Mouse (Mus musculus): ENCODE data around the gene Sf3a2. TPM values are rescaled to one million over a fixed set of nuclear protein-coding genes. Genes with fewer than 3 reads are reported as not detected.

Gene Sf3a2
- polyA plus RNA-seq, 1 experiment from 2014 or later, result 102 TPM

GRCm38 (mm10) chr10:80784871-80785270, 13.1 kb upstream of the Sf3a2 start:
- no peaks in the 10 kb centered on the region for H3K9me3 ChIP-seq (ENCODE audit: control insufficient read depth, low read length)
- no peaks in the 10 kb centered on the region for H3K4me1 ChIP-seq (ENCODE audit: control insufficient read depth, insufficient read depth, low read length)
- no peak for ATAC-seq (ENCODE audit: low FRiP score, low TSS enrichment)
- no peak overlapping the region for H3K4me2 ChIP-seq (replicated peaks; ENCODE audit: low read depth, low read length)
- no peak overlapping the region for H3K9ac ChIP-seq (ENCODE audit: low read depth, low read length)
- H3K4me3 ChIP-seq (ENCODE audit: low read length), result no peak overlapping the region
- no peaks in the 10 kb centered on the region for H3K27me3 ChIP-seq (ENCODE audit: control insufficient read depth, insufficient read depth, low read length)
- WGBS, result 91% methylated on average over 12 of the region's 12 CpGs
- H3K36me3 ChIP-seq (ENCODE audit: control insufficient read depth, insufficient read depth, low read length), result peaks cover 96% of the 10 kb centered on the region
- H3K27ac ChIP-seq (ENCODE audit: low read depth, low read length), result no peak overlapping the region

- Histone ChIP-seq H3K4me1 (ENCODE audit: control insufficient read depth, insufficient read depth, low read length) (no peaks in the 10 kb centered on the region), H3K36me3 (ENCODE audit: control insufficient read depth, insufficient read depth, low read length) (peaks cover 96% of the 10 kb centered on the region), H3K9me3 (ENCODE audit: control insufficient read depth, low read length) (no peaks in the 10 kb centered on the region), H3K27ac (ENCODE audit: low read depth, low read length) (no peak overlapping the region), H3K27me3 (ENCODE audit: control insufficient read depth, insufficient read depth, low read length) (no peaks in the 10 kb centered on the region), H3K9ac (ENCODE audit: low read depth, low read length) (no peak overlapping the region), H3K4me3 (ENCODE audit: low read length) (no peak overlapping the region), H3K4me2 (replicated peaks; ENCODE audit: low read depth, low read length) (no peak overlapping the region)
- WGBS, result 95% methylated on average over 11 of the region's 11 CpGs
- ATAC-seq (ENCODE audit: low FRiP score, low TSS enrichment), result no peak
These were observed 12.0 kb upstream of the Sf3a2 start for GRCm38 (mm10) chr10:80785963-80786362.

GRCm38 (mm10) chr10:80787517-80787916, 10.5 kb upstream of the Sf3a2 start:
- Histone ChIP-seq H3K9ac (ENCODE audit: low read depth, low read length) (no peak overlapping the region), H3K36me3 (ENCODE audit: control insufficient read depth, insufficient read depth, low read length) (peaks cover 96% of the 10 kb centered on the region), H3K4me3 (ENCODE audit: low read length) (no peak overlapping the region), H3K4me2 (replicated peaks; ENCODE audit: low read depth, low read length) (no peak overlapping the region), H3K27me3 (ENCODE audit: control insufficient read depth, insufficient read depth, low read length) (no peaks in the 10 kb centered on the region), H3K9me3 (ENCODE audit: control insufficient read depth, low read length) (no peaks in the 10 kb centered on the region), H3K27ac (ENCODE audit: low read depth, low read length) (no peak overlapping the region), H3K4me1 (ENCODE audit: control insufficient read depth, insufficient read depth, low read length) (no peaks in the 10 kb centered on the region)
- WGBS, result 85% methylated on average over 2 of the region's 2 CpGs
- ATAC-seq (ENCODE audit: low FRiP score, low TSS enrichment), result no peak

GRCm38 (mm10) chr10:80790761-80791404, 7.1 kb upstream of the Sf3a2 start:
- no peak for ATAC-seq (ENCODE audit: low FRiP score, low TSS enrichment)
- Histone ChIP-seq H3K27ac (ENCODE audit: low read depth, low read length) (no peak overlapping the region), H3K4me3 (ENCODE audit: low read length) (no peak overlapping the region), H3K36me3 (ENCODE audit: control insufficient read depth, insufficient read depth, low read length) (peaks cover 96% of the 10 kb centered on the region), H3K27me3 (ENCODE audit: control insufficient read depth, insufficient read depth, low read length) (no peaks in the 10 kb centered on the region), H3K4me2 (replicated peaks; ENCODE audit: low read depth, low read length) (no peak overlapping the region), H3K9me3 (ENCODE audit: control insufficient read depth, low read length) (no peaks in the 10 kb centered on the region), H3K9ac (ENCODE audit: low read depth, low read length) (no peak overlapping the region), H3K4me1 (ENCODE audit: control insufficient read depth, insufficient read depth, low read length) (no peaks in the 10 kb centered on the region)
- WGBS, result 89% methylated on average over 19 of the region's 19 CpGs

GRCm38 (mm10) chr10:80791476-80792174, 6.4 kb upstream of the Sf3a2 start:
- Histone ChIP-seq H3K9me3 (ENCODE audit: control insufficient read depth, low read length) (no peaks in the 10 kb centered on the region), H3K27me3 (ENCODE audit: control insufficient read depth, insufficient read depth, low read length) (no peaks in the 10 kb centered on the region), H3K27ac (ENCODE audit: low read depth, low read length) (no peak overlapping the region), H3K36me3 (ENCODE audit: control insufficient read depth, insufficient read depth, low read length) (peaks cover 96% of the 10 kb centered on the region), H3K4me3 (ENCODE audit: low read length) (no peak overlapping the region), H3K4me1 (ENCODE audit: control insufficient read depth, insufficient read depth, low read length) (peaks cover 5% of the 10 kb centered on the region; the same call in 1 of the 2 replicates), H3K4me2 (replicated peaks; ENCODE audit: low read depth, low read length) (no peak overlapping the region), H3K9ac (ENCODE audit: low read depth, low read length) (no peak overlapping the region)
- no peak for ATAC-seq (ENCODE audit: low FRiP score, low TSS enrichment)
- 82% methylated on average over 33 of the region's 33 CpGs for WGBS

GRCm38 (mm10) chr10:80792175-80793032, 5.6 kb upstream of the Sf3a2 start:
- peaks cover 90% of the 10 kb centered on the region for H3K36me3 ChIP-seq (ENCODE audit: control insufficient read depth, insufficient read depth, low read length)
- H3K9ac ChIP-seq (ENCODE audit: low read depth, low read length), result no peak overlapping the region
- no peaks in the 10 kb centered on the region for H3K27me3 ChIP-seq (ENCODE audit: control insufficient read depth, insufficient read depth, low read length)
- peaks cover 5% of the 10 kb centered on the region; the same call in 1 of the 2 replicates for H3K4me1 ChIP-seq (ENCODE audit: control insufficient read depth, insufficient read depth, low read length)
- no peak for ATAC-seq (ENCODE audit: low FRiP score, low TSS enrichment)
- H3K4me3 ChIP-seq (ENCODE audit: low read length), result no peak overlapping the region
- 68% methylated on average over 41 of the region's 41 CpGs for WGBS
- H3K27ac ChIP-seq (ENCODE audit: low read depth, low read length), result no peak overlapping the region
- H3K9me3 ChIP-seq (ENCODE audit: control insufficient read depth, low read length), result no peaks in the 10 kb centered on the region
- H3K4me2 ChIP-seq (replicated peaks; ENCODE audit: low read depth, low read length), result no peak overlapping the region

- H3K4me1 ChIP-seq (ENCODE audit: control insufficient read depth, insufficient read depth, low read length), result peaks cover 5% of the 10 kb centered on the region; the same call in 1 of the 2 replicates
- H3K9me3 ChIP-seq (ENCODE audit: control insufficient read depth, low read length), result no peaks in the 10 kb centered on the region
- no peak for ATAC-seq (ENCODE audit: low FRiP score, low TSS enrichment)
- H3K4me3 ChIP-seq (ENCODE audit: low read length), result no peak overlapping the region
- WGBS, result 93% methylated on average over 13 of the region's 13 CpGs
- H3K4me2 ChIP-seq (replicated peaks; ENCODE audit: low read depth, low read length), result no peak overlapping the region
- H3K27me3 ChIP-seq (ENCODE audit: control insufficient read depth, insufficient read depth, low read length), result no peaks in the 10 kb centered on the region
- H3K27ac ChIP-seq (ENCODE audit: low read depth, low read length), result no peak overlapping the region
- H3K36me3 ChIP-seq (ENCODE audit: control insufficient read depth, insufficient read depth, low read length), result peaks cover 82% of the 10 kb centered on the region
- no peak overlapping the region; the same call in 1 of the 2 replicates for H3K9ac ChIP-seq (ENCODE audit: low read depth, low read length)
These were observed 4.8 kb upstream of the Sf3a2 start for GRCm38 (mm10) chr10:80793033-80793784.

GRCm38 (mm10) chr10:80793803-80794202, 4.2 kb upstream of the Sf3a2 start:
- Histone ChIP-seq H3K4me3 (ENCODE audit: low read length) (no peak overlapping the region), H3K4me2 (replicated peaks; ENCODE audit: low read depth, low read length) (no peak overlapping the region), H3K27me3 (ENCODE audit: control insufficient read depth, insufficient read depth, low read length) (no peaks in the 10 kb centered on the region), H3K4me1 (ENCODE audit: control insufficient read depth, insufficient read depth, low read length) (peaks cover 5% of the 10 kb centered on the region; the same call in 1 of the 2 replicates), H3K27ac (ENCODE audit: low read depth, low read length) (no peak overlapping the region), H3K36me3 (ENCODE audit: control insufficient read depth, insufficient read depth, low read length) (peaks cover 76% of the 10 kb centered on the region), H3K9ac (ENCODE audit: low read depth, low read length) (no peak overlapping the region; the same call in 1 of the 2 replicates), H3K9me3 (ENCODE audit: control insufficient read depth, low read length) (no peaks in the 10 kb centered on the region)
- ATAC-seq (ENCODE audit: low FRiP score, low TSS enrichment), result no peak
- WGBS, result 88% methylated on average over 4 of the region's 4 CpGs
